Comparison of ENCODE assay signal across 12 mouse cellular contexts in genomic region chr2:174658229-174658844, GRCm38 (mm10). TPM values are rescaled to one million over a fixed set of nuclear protein-coding genes. Genes with fewer than 3 reads are reported as not detected.
DNase-seq lines count a peak whose midpoint lies in the region; ATAC-seq lines count a peak whose summit lies in the region.
"Had no signal": no experiment of that assay in that cellular context is flagged by ENCODE, and none has a peak within 500 bp of the region (broad histone marks: within the 10 kb centered on the region; RNA-seq: fewer than 3 reads in every experiment).

No protein-coding gene starts in this region.

- H3K4me3 ChIP-seq in liver, embryonic 12.5 days = no peak overlapping the region
- H3K4me3 ChIP-seq: embryonic facial prominence, embryonic 15.5 days; hindbrain, embryonic 12.5 days had no signal

- H3K9me3 ChIP-seq in liver, embryonic 12.5 days (replicated peaks) = no peaks in the 10 kb centered on the region
- H3K9me3 ChIP-seq: embryonic facial prominence, embryonic 15.5 days; hindbrain, embryonic 12.5 days had no signal

- no peak overlapping the region for H3K27ac ChIP-seq in liver, embryonic 12.5 days
- H3K27ac ChIP-seq: embryonic facial prominence, embryonic 15.5 days; hindbrain, embryonic 12.5 days; macrophage had no signal

- DNase-seq in liver = no peak
- DNase-seq in adrenal gland, postnatal 25 days = peak; percentile 33
- peak; percentile 53 to 61 for DNase-seq in thymus, postnatal 36 days
- no peak for DNase-seq in right cerebral cortex, adult 2 months (ENCODE audit: low spot score in 2 of 2)
- no peak for DNase-seq in kidney, adult 11 months
- DNase-seq: gastrocnemius, postnatal 36 days had no signal

- H3K9ac ChIP-seq in liver, embryonic 12.5 days = no peak overlapping the region
- H3K9ac ChIP-seq: embryonic facial prominence, embryonic 15.5 days; hindbrain, embryonic 12.5 days had no signal

- 54% methylated on average over 8 of the region's 8 CpGs for WGBS in liver, embryonic 12.5 days (ENCODE audit: insufficient replicate concordance)

- H3K27me3 ChIP-seq in liver, embryonic 12.5 days (replicated peaks) = peaks cover 3% of the 10 kb centered on the region; the same call in 1 of the 2 replicates
- H3K27me3 ChIP-seq: embryonic facial prominence, embryonic 15.5 days; hindbrain, embryonic 12.5 days had no signal

- no peaks in the 10 kb centered on the region for H3K4me1 ChIP-seq in liver, embryonic 12.5 days
- H3K4me1 ChIP-seq: embryonic facial prominence, embryonic 15.5 days had no signal

- H3K36me3 ChIP-seq in liver, embryonic 12.5 days = no peaks in the 10 kb centered on the region
- H3K36me3 ChIP-seq: embryonic facial prominence, embryonic 15.5 days; hindbrain, embryonic 12.5 days had no signal

- ATAC-seq in liver, embryonic 12.5 days = peak; percentile 32; the same call in 1 of the 2 replicates
- peak; percentile 75 for ATAC-seq in megakaryocyte, adult 5-6 weeks (ENCODE audit: poor library complexity, severe bottlenecking)
- ATAC-seq in erythroblast, adult 5-6 weeks (replicated peaks; ENCODE audit: low FRiP score, poor library complexity, severe bottlenecking) = no peak

- no peak overlapping the region for H3K4me2 ChIP-seq in liver, embryonic 12.5 days
- H3K4me2 ChIP-seq: embryonic facial prominence, embryonic 15.5 days; hindbrain, embryonic 12.5 days had no signal

RNA-seq across cellular contexts. Expression of gene Zfp831, which starts 15.0 kb away (rescaled TPM):
- polyA plus RNA-seq in liver, embryonic 12.5 days (2016; fragmentation: Nextera tagmentation; extraction: Ambion mirVana) = 0.01 and 0.06 TPM in 2 replicates
- 0.06 and 0.14 TPM in 2 replicates for total RNA-seq in adrenal gland, postnatal 25 days (2021)
- total RNA-seq in megakaryocyte, adult 5-6 weeks (2015) = 2.5 and 3.1 TPM in 2 replicates
- 1.6 and 2.8 TPM in 2 replicates for total RNA-seq in megakaryocyte, adult 5-6 weeks (2017)
- total RNA-seq in erythroblast, adult 5-6 weeks (2015; ENCODE audit: low replicate concordance) = 0.58 and 1.7 TPM in 2 replicates
- total RNA-seq in erythroblast, adult 5-6 weeks (2017; ENCODE audit: low replicate concordance) = 0.42 and 1.1 TPM in 2 replicates

Comparison
In these comparisons a context has a peak if more than half of its experiments do, and no peak if none do; other contexts are left out.
1. DNase-seq: peak in adrenal gland, postnatal 25 days (single experiment) and thymus, postnatal 36 days (2 of 2); none in liver (single experiment), right cerebral cortex, adult 2 months (0 of 2) and kidney, adult 11 months (single experiment).